Mouse (Mus musculus) hindbrain, embryonic 11.5 days (tissue): Measurements from ENCODE around the gene Atp8b3. TPM values are rescaled to one million over a fixed set of nuclear protein-coding genes. Genes with fewer than 3 reads are reported as not detected.

Experiments
- ATAC-seq: fragments of 200-750 bp; cut with Nextera tagmentation; 2 replicates; pipeline ENCODE4 v1.8.0; 2017; ENCODE audit warnings: mild to moderate bottlenecking, moderate TSS enrichment, moderate library complexity; ENCODE audit not compliant: low FRiP score
- DNase-seq: peaks from one replicate; pipeline ENCODE4 v3.0.0-alpha.2; 2015; ENCODE audit warnings: low spot score
- H3K27ac ChIP-seq: fragments of 300-500 bp; sonication (generic); 2 replicates; pipeline ENCODE4 v1.5.1; 2014; ENCODE audit warnings: mild to moderate bottlenecking, low read depth, low read length
- H3K27me3 ChIP-seq: fragments of 300-500 bp; sonication (generic); 2 replicates; pipeline ENCODE4 v1.6.1; 2014; ENCODE audit warnings: mild to moderate bottlenecking, low read length, moderate library complexity, mixed read lengths; ENCODE audit not compliant: control insufficient read depth, insufficient read depth
- H3K36me3 ChIP-seq: fragments of 300-500 bp; sonication (generic); 2 replicates; pipeline ENCODE4 v1.6.1; 2014; ENCODE audit warnings: mild to moderate bottlenecking, low read length, moderate library complexity, mixed read lengths; ENCODE audit not compliant: control insufficient read depth, insufficient read depth
- H3K4me1 ChIP-seq: fragments of 300-500 bp; sonication (generic); replicated peaks from 2 replicates; pipeline ENCODE4 v1.6.1; 2014; ENCODE audit warnings: low read length, mixed read lengths; ENCODE audit not compliant: control insufficient read depth, insufficient read depth
- H3K4me2 ChIP-seq: fragments of 300-500 bp; sonication (generic); replicated peaks from 2 replicates; pipeline ENCODE4 v1.6.1; 2014; ENCODE audit warnings: mild to moderate bottlenecking, low read depth, low read length
- H3K4me3 ChIP-seq: fragments of 300-500 bp; sonication (generic); 2 replicates; pipeline ENCODE4 v1.5.1; 2014; ENCODE audit warnings: low read depth, low read length
- H3K9ac ChIP-seq: fragments of 300-500 bp; sonication (generic); 2 replicates; pipeline ENCODE4 v1.6.1; 2014; ENCODE audit warnings: low read depth, low read length
- H3K9me3 ChIP-seq: fragments of 300-500 bp; sonication (generic); 2 replicates; pipeline ENCODE4 v1.6.1; 2016; ENCODE audit warnings: low read length; ENCODE audit not compliant: control insufficient read depth
- WGBS: fragments of 180-500 bp; shearing (Covaris S2); extraction: QIAGEN DNeasy Blood & Tissue Kit; methylation state at CpG from one replicate; pipeline ENCODE4 v1.1.7; 2014; 5-methylcytosine and 5-hydroxymethylcytosine counted together
- polyA plus RNA-seq: library from polyadenylated mRNA; unstranded; fragments of >200 nt; fragmentation: Nextera tagmentation; extraction: Ambion mirVana; gene quantifications from 2 replicates; pipeline ENCODE4 v1.2.1, GENCODE M21; 2014

Atp8b3 gene
- polyA plus RNA-seq, 1 experiment from 2014 or later = 0.86 TPM

GRCm38 (mm10) chr10:80578131-80578750, 39.3 kb upstream of the Atp8b3 start:
- H3K4me1 ChIP-seq = peaks cover 4% of the 10 kb centered on the region
- under 1% methylated on average over 29 of the region's 29 CpGs for WGBS
- ATAC-seq = peak; percentile 53

DNA sequence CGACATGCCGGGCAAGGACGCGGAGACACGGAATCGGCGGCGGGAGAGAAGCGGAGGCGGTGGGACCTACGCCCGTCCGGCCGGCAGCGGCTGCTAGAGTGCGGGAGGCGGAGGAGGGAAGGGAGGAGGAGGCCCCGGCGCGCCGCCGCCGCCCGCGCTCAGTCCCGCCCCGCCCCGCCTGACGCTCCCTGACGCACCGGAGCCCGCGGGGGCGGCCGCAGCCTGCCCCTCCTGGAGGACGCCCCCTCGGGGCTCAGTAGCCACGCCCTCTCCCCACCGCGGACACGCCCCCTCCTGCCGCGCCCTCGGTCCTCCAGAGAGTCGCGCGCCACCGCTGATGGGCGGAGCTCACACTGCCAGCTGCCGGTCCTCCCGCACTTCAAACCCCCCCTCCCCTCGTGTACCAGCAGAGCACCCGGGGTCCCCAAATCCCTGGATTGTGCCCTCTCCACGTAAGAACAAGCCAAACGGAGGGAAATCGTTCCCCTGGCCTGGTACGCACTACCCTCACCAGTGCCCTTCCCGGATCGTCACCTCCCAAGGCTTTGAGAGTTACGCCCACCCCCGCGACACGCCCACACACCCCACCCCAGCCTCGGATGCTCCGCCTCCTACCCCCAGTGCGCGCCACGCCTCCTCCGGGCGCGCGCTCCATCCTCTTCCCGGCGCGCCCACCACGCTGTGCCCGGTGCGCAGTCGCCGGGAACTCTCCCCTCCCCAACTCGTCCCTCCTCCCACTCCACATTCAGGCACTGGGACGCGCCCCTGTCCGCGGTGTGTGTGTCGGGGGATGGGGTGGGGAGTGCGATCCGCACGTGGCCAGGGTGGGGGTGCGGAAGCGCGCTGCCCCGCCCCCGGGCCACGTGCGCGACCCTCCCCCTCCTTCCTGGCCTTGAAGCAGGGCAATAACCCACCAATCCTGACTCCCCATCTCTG, 38.5 kb upstream of the Atp8b3 start, which contains the start of gene Klf16:
TSS of gene Klf16 (minus strand) at position 127 of the 936 bp plus-strand sequence.
- WGBS = under 1% methylated on average over 71 of the region's 97 CpGs
- H3K4me1 ChIP-seq = peaks cover 4% of the 10 kb centered on the region

More at GRCm38 (mm10) chr10:80578131-80578750, 39.3 kb upstream of the Atp8b3 start:
- Histone ChIP-seq H3K36me3 (no peaks in the 10 kb centered on the region), H3K27me3 (no peaks in the 10 kb centered on the region), H3K4me3 (peak overlapping the region; percentile 82), H3K9me3 (no peaks in the 10 kb centered on the region), H3K9ac (peak overlapping the region; percentile 60; the same call in 1 of the 2 replicates), H3K4me2 (peak overlapping the region; percentile 97), H3K27ac (peak overlapping the region; percentile 82)
- peak; percentile 86 for DNase-seq

DNA sequence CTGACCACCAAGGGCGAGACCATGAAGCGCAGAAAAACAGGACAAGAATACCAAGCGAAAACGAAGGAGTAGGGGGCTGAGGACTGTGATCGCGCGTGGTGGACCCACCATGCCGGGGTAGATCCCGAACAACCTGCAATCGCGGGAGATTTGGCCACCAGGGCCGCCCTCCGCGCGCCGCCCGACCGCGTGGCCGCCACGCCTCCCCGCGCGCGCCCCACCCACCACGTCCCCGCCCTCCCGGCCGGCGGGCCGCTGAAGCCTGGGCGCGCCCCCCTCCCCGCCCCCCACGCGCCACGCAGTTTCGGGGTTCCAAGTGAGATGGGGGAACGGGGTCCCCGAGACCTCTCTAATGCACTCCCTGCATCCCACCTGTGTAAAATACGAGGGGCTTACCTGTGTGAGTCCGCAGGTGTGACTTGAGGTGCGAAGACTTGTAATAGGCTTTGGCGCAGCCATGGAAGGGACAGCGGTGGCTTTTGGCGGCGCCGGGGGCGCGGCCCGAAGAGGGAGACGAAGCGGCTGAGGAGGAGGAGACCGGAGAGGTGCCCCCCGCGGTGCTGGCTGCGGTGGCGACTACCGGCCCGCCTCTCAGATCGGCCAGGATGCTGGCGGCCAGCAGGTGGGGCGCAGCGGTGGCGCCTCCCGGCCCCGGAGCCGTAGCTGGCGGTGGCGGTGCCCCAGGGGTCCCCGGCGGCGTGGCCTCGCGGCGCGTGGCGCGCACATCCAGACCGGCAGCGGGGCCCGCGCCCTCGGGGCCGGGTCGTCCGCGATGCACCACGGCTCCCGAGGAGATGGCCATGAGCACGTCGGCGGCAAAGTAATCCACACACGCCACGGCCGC, 37.6 kb upstream of the Atp8b3 start:
- Histone ChIP-seq H3K27me3 (no peaks in the 10 kb centered on the region), H3K36me3 (no peaks in the 10 kb centered on the region), H3K4me2 (peak overlapping the region; percentile 97), H3K27ac (peak overlapping the region; percentile 82), H3K4me1 (peaks cover 10% of the 10 kb centered on the region), H3K9ac (peak overlapping the region; percentile 60), H3K9me3 (no peaks in the 10 kb centered on the region), H3K4me3 (peak overlapping the region; percentile 82)
- ATAC-seq (peak; percentile 13; the same call in 1 of the 2 replicates), DNase-seq (peak; percentile 57)
- under 1% methylated on average over 58 of the region's 96 CpGs for WGBS

More for the DNA sequence above, 38.5 kb upstream of the Atp8b3 start, which contains the start of gene Klf16:
- H3K9ac ChIP-seq = peak within 1 kb of the TSS; percentile 60
- H3K9me3 ChIP-seq = no peaks in the 10 kb centered on the region
- DNase-seq (peak; percentile 95), ATAC-seq (peak; percentile 80)
- H3K36me3 ChIP-seq = no peaks in the 10 kb centered on the region
- peak within 1 kb of the TSS; percentile 82 for H3K27ac ChIP-seq
- peak within 1 kb of the TSS; percentile 97 for H3K4me2 ChIP-seq
- peak within 1 kb of the TSS; percentile 82 for H3K4me3 ChIP-seq
- no peaks in the 10 kb centered on the region for H3K27me3 ChIP-seq

DNA sequence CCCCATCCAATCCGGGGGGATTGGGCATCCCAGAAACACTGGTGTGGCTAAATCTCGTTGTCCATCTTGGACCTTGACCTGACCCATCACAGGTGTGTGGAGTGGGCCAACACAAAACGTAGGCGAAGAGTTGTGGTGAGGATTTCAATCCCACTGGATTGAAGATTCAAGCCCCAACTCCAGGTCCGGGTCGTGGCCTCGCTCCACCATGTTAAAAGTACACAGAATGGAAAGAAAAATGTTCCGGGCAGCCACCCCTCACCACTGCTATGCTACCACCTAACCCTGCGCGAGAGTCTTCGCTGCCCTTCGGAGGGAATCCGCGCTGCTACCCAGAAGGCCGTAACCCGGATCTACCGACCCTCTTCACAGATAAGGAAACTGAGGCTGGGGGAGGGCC, 37.0 kb upstream of the Atp8b3 start:
- Histone ChIP-seq H3K27me3 (no peaks in the 10 kb centered on the region), H3K9ac (peak overlapping the region; percentile 60; the same call in 1 of the 2 replicates), H3K4me3 (peak overlapping the region; percentile 82), H3K4me2 (peak overlapping the region; percentile 97), H3K27ac (no peak overlapping the region), H3K36me3 (no peaks in the 10 kb centered on the region), H3K9me3 (no peaks in the 10 kb centered on the region), H3K4me1 (peaks cover 16% of the 10 kb centered on the region)
- no peak for DNase-seq
- ATAC-seq = no peak
- WGBS = 14% methylated on average over 17 of the region's 17 CpGs

DNA sequence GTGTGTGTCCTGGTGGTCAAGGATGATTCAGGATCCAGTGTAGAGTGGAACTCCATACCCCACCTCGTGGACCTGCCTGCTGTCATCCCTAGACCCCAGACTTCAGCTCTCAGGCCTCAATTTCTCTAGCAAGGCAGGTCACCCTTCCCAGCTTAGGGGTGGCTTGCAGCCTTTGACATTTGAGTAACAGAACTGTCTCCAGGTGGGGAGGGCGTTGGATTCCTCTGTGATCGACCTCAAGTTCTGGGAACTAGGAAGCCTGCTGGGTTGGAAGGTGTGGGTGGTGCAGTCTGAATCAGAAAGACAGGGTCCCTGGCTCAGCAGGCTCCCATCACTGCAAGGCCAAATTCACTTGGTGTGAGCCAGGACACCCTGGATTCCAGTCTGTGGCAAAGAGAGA, 36.0 kb upstream of the Atp8b3 start:
- Histone ChIP-seq H3K9ac (no peak overlapping the region), H3K27me3 (no peaks in the 10 kb centered on the region), H3K9me3 (no peaks in the 10 kb centered on the region), H3K36me3 (no peaks in the 10 kb centered on the region), H3K27ac (no peak overlapping the region), H3K4me3 (no peak overlapping the region), H3K4me1 (peaks cover 18% of the 10 kb centered on the region), H3K4me2 (no peak overlapping the region)
- 71% methylated on average over 3 of the region's 3 CpGs for WGBS
- DNase-seq (no peak), ATAC-seq (no peak)

- H3K9ac ChIP-seq = no peak overlapping the region
- 57% methylated on average over 9 of the region's 9 CpGs for WGBS
- ATAC-seq (no peak), DNase-seq (no peak)
- no peaks in the 10 kb centered on the region for H3K36me3 ChIP-seq
- no peak overlapping the region for H3K27ac ChIP-seq
- H3K4me1 ChIP-seq = peaks cover 18% of the 10 kb centered on the region
- no peaks in the 10 kb centered on the region for H3K9me3 ChIP-seq
- H3K4me2 ChIP-seq = no peak overlapping the region
- H3K27me3 ChIP-seq = no peaks in the 10 kb centered on the region
- no peak overlapping the region for H3K4me3 ChIP-seq
These were observed 35.0 kb upstream of the Atp8b3 start for GRCm38 (mm10) chr10:80573944-80574343.

DNA sequence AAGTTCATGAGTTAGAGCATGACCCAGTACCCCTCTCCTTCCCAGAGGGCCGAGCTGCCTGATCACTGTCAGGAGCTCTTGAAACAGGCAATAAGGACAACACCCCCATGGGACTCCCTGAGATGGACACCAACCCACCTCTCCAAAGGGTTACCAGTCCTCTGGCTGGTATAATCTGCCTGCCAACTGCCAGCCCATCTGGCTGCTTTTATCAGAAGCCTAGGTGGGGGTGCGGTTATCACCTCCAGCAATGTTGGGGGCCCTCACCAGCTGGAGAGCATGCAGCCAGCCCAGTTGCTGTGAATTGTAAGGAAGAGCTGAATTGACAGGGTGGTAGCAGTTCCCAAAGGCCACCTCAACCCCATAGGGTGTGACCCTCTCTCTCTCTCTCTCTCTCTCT, 33.6 kb upstream of the Atp8b3 start:
- 89% methylated on average over 2 of the region's 2 CpGs for WGBS
- H3K27me3 ChIP-seq = no peaks in the 10 kb centered on the region
- no peaks in the 10 kb centered on the region for H3K9me3 ChIP-seq
- no peak overlapping the region for H3K9ac ChIP-seq
- H3K36me3 ChIP-seq = no peaks in the 10 kb centered on the region
- ATAC-seq (no peak), DNase-seq (no peak)
- H3K4me1 ChIP-seq = peaks cover 18% of the 10 kb centered on the region
- H3K4me3 ChIP-seq = no peak overlapping the region
- H3K27ac ChIP-seq = no peak overlapping the region
- no peak overlapping the region for H3K4me2 ChIP-seq
